Mouse (Mus musculus): ENCODE data around the gene Tmem270. TPM values are rescaled to one million over a fixed set of nuclear protein-coding genes. Genes with fewer than 3 reads are reported as not detected.
"Not testable (repeated sequence)": the region's sequence is repeated elsewhere in the genome, so short reads cannot be mapped to it uniquely, and the experiment has no call there.

The Tmem270 gene
- polyA plus RNA-seq, 1 experiment from 2014 or later, result not detected

- H3K4me1 ChIP-seq (replicated peaks); H3K9ac ChIP-seq; H3K4me2 ChIP-seq; H3K4me3 ChIP-seq; H3K9me3 ChIP-seq; H3K27ac ChIP-seq; ATAC-seq (ENCODE audit: low FRiP score); H3K36me3 ChIP-seq; H3K27me3 ChIP-seq: not testable (repeated sequence)
- WGBS, result 94% methylated on average over 4 of the region's 7 CpGs
Observed at GRCm38 (mm10) chr5:134939554-134939953, 33.0 kb upstream of the Tmem270 start.

- Histone ChIP-seq H3K4me3 (no peak overlapping the region), H3K4me1 (replicated peaks) (no peaks in the 10 kb centered on the region), H3K4me2 (no peak overlapping the region), H3K9ac (no peak overlapping the region), H3K9me3 (no peaks in the 10 kb centered on the region), H3K27me3 (peaks cover 5% of the 10 kb centered on the region), H3K27ac (no peak overlapping the region), H3K36me3 (no peaks in the 10 kb centered on the region)
- 80% methylated on average over 3 of the region's 3 CpGs for WGBS
- no peak for ATAC-seq (ENCODE audit: low FRiP score)
Observed at GRCm38 (mm10) chr5:134939069-134939468, 32.5 kb upstream of the Tmem270 start.

- no peak for ATAC-seq (ENCODE audit: low FRiP score)
- WGBS, result 89% methylated on average over 6 of the region's 6 CpGs
- H3K27me3 ChIP-seq, result no peaks in the 10 kb centered on the region
- no peak overlapping the region for H3K27ac ChIP-seq
- H3K9me3 ChIP-seq, result no peaks in the 10 kb centered on the region
- peaks cover 6% of the 10 kb centered on the region; the same call in 1 of the 2 replicates for H3K4me1 ChIP-seq (replicated peaks)
- no peak overlapping the region for H3K4me3 ChIP-seq
- H3K36me3 ChIP-seq, result no peaks in the 10 kb centered on the region
- no peak overlapping the region for H3K4me2 ChIP-seq
- no peak overlapping the region for H3K9ac ChIP-seq
Observed at GRCm38 (mm10) chr5:134936626-134937185, 30.2 kb upstream of the Tmem270 start.

- Histone ChIP-seq H3K9me3 (no peaks in the 10 kb centered on the region), H3K27ac (no peak overlapping the region), H3K4me2 (no peak overlapping the region), H3K9ac (no peak overlapping the region), H3K4me1 (replicated peaks) (peaks cover 6% of the 10 kb centered on the region; the same call in 1 of the 2 replicates), H3K27me3 (no peaks in the 10 kb centered on the region), H3K36me3 (no peaks in the 10 kb centered on the region), H3K4me3 (no peak overlapping the region)
- ATAC-seq (ENCODE audit: low FRiP score), result no peak
- WGBS, result 95% methylated on average over 6 of the region's 6 CpGs
Observed at GRCm38 (mm10) chr5:134936051-134936450, 29.5 kb upstream of the Tmem270 start.

- H3K4me2 ChIP-seq, result no peak overlapping the region
- H3K9me3 ChIP-seq, result no peaks in the 10 kb centered on the region
- peaks cover 6% of the 10 kb centered on the region; the same call in 1 of the 2 replicates for H3K4me1 ChIP-seq (replicated peaks)
- H3K27ac ChIP-seq, result no peak overlapping the region
- WGBS, result 86% methylated on average over 3 of the region's 3 CpGs
- no peaks in the 10 kb centered on the region for H3K36me3 ChIP-seq
- no peak overlapping the region for H3K9ac ChIP-seq
- H3K27me3 ChIP-seq, result 0 out of 2 replicates have a peak, but pooled peaks cover 5% of the 10 kb centered on the region
- ATAC-seq (ENCODE audit: low FRiP score), result no peak
- no peak overlapping the region for H3K4me3 ChIP-seq
Observed at GRCm38 (mm10) chr5:134934666-134935065, 28.1 kb upstream of the Tmem270 start.

GRCm38 (mm10) chr5:134933686-134934085, 27.2 kb upstream of the Tmem270 start:
- H3K4me3 ChIP-seq; H3K27me3 ChIP-seq; H3K36me3 ChIP-seq; ATAC-seq (ENCODE audit: low FRiP score); H3K27ac ChIP-seq; H3K4me1 ChIP-seq (replicated peaks); H3K9ac ChIP-seq; H3K9me3 ChIP-seq; H3K4me2 ChIP-seq: not testable (repeated sequence)
- 93% methylated on average over 5 of the region's 5 CpGs for WGBS

GRCm38 (mm10) chr5:134933281-134933680, 26.7 kb upstream of the Tmem270 start:
- no peak overlapping the region for H3K4me3 ChIP-seq
- H3K27ac ChIP-seq, result no peak overlapping the region
- H3K9ac ChIP-seq, result no peak overlapping the region
- no peaks in the 10 kb centered on the region for H3K36me3 ChIP-seq
- 0 out of 2 replicates have a peak, but pooled peaks cover 7% of the 10 kb centered on the region for H3K27me3 ChIP-seq
- H3K4me1 ChIP-seq (replicated peaks), result peaks cover 6% of the 10 kb centered on the region; the same call in 1 of the 2 replicates
- 87% methylated on average over 8 of the region's 8 CpGs for WGBS
- peak overlapping the region; percentile 90 for H3K4me2 ChIP-seq
- no peak for ATAC-seq (ENCODE audit: low FRiP score)
- no peaks in the 10 kb centered on the region for H3K9me3 ChIP-seq

GRCm38 (mm10) chr5:134932903-134933276, 26.4 kb upstream of the Tmem270 start:
- H3K36me3 ChIP-seq, result no peaks in the 10 kb centered on the region
- H3K27me3 ChIP-seq, result 0 out of 2 replicates have a peak, but pooled peaks cover 7% of the 10 kb centered on the region
- H3K9ac ChIP-seq, result peak overlapping the region; percentile 81
- ATAC-seq (ENCODE audit: low FRiP score), result peak; percentile 32; the same call in 1 of the 2 replicates
- peak overlapping the region; percentile 64 for H3K4me3 ChIP-seq
- 54% methylated on average over 9 of the region's 9 CpGs for WGBS
- no peaks in the 10 kb centered on the region for H3K9me3 ChIP-seq
- peaks cover 6% of the 10 kb centered on the region; the same call in 1 of the 2 replicates for H3K4me1 ChIP-seq (replicated peaks)
- peak overlapping the region; percentile 90 for H3K4me2 ChIP-seq
- no peak overlapping the region for H3K27ac ChIP-seq

- 0 out of 2 replicates have a peak, but pooled peaks cover 7% of the 10 kb centered on the region for H3K27me3 ChIP-seq
- H3K4me1 ChIP-seq (replicated peaks), result peaks cover 6% of the 10 kb centered on the region; the same call in 1 of the 2 replicates
- peak; percentile 94 for ATAC-seq (ENCODE audit: low FRiP score)
- no peaks in the 10 kb centered on the region for H3K9me3 ChIP-seq
- H3K9ac ChIP-seq, result peak within 1 kb of the TSS; percentile 81
- peak within 1 kb of the TSS; percentile 64 for H3K4me3 ChIP-seq
- no peaks in the 10 kb centered on the region for H3K36me3 ChIP-seq
- H3K4me2 ChIP-seq, result peak within 1 kb of the TSS; percentile 90
- WGBS, result under 1% methylated on average over 41 of the region's 41 CpGs
- peak within 1 kb of the TSS; percentile 50; the same call in 1 of the 2 replicates for H3K27ac ChIP-seq
Observed at GRCm38 (mm10) chr5:134932179-134932902, 25.8 kb upstream of the Tmem270 start, which contains the start of gene Mettl27. Gene Mettl27, plus strand, starts transcription at chr5:134932368.

- Histone ChIP-seq H3K27me3 (0 out of 2 replicates have a peak, but pooled peaks cover 7% of the 10 kb centered on the region), H3K27ac (no peak overlapping the region), H3K4me1 (replicated peaks) (peaks cover 6% of the 10 kb centered on the region; the same call in 1 of the 2 replicates), H3K9me3 (no peaks in the 10 kb centered on the region), H3K9ac (no peak overlapping the region), H3K4me2 (no peak overlapping the region), H3K36me3 (no peaks in the 10 kb centered on the region), H3K4me3 (no peak overlapping the region)
- 85% methylated on average over 2 of the region's 2 CpGs for WGBS
- ATAC-seq (ENCODE audit: low FRiP score), result no peak
Observed at GRCm38 (mm10) chr5:134929988-134930387, 23.5 kb upstream of the Tmem270 start.

GRCm38 (mm10) chr5:134926726-134927125, 20.2 kb upstream of the Tmem270 start:
- Histone ChIP-seq H3K4me2 (no peak overlapping the region), H3K27ac (no peak overlapping the region), H3K36me3 (no peaks in the 10 kb centered on the region), H3K4me1 (replicated peaks) (no peaks in the 10 kb centered on the region), H3K9me3 (no peaks in the 10 kb centered on the region), H3K9ac (no peak overlapping the region), H3K4me3 (no peak overlapping the region), H3K27me3 (0 out of 2 replicates have a peak, but pooled peaks cover 7% of the 10 kb centered on the region)
- ATAC-seq (ENCODE audit: low FRiP score), result no peak
- WGBS, result 84% methylated on average over 4 of the region's 4 CpGs

- Histone ChIP-seq H3K27ac (no peak overlapping the region), H3K36me3 (no peaks in the 10 kb centered on the region), H3K4me3 (no peak overlapping the region), H3K9ac (no peak overlapping the region), H3K4me1 (replicated peaks) (no peaks in the 10 kb centered on the region), H3K27me3 (no peaks in the 10 kb centered on the region), H3K4me2 (no peak overlapping the region), H3K9me3 (no peaks in the 10 kb centered on the region)
- ATAC-seq (ENCODE audit: low FRiP score), result no peak
- WGBS, result 56% methylated on average over 6 of the region's 6 CpGs
Observed at GRCm38 (mm10) chr5:134923141-134923540, 16.6 kb upstream of the Tmem270 start.
